Mouse (Mus musculus) liver, embryonic 14.5 days (tissue): Measurements from ENCODE around the gene Itgad.

Source experiments
- CTCF ChIP-seq: IDR thresholded peaks from 2 replicates; pipeline ENCODE4 v1.5.1; 2016; ENCODE audit warnings: antibody characterized with exemption, low read depth, control low read depth
- EP300 ChIP-seq: IDR thresholded peaks from 2 replicates; pipeline ENCODE4 v1.6.1; 2016; ENCODE audit warnings: antibody characterized with exemption, low read depth

GRCm38 (mm10) chr7:128251946-128252345, 97.8 kb downstream of the Itgad start:
- TF ChIP-seq CTCF (no peak), EP300 (no peak)
